In the genomic region with DNA sequence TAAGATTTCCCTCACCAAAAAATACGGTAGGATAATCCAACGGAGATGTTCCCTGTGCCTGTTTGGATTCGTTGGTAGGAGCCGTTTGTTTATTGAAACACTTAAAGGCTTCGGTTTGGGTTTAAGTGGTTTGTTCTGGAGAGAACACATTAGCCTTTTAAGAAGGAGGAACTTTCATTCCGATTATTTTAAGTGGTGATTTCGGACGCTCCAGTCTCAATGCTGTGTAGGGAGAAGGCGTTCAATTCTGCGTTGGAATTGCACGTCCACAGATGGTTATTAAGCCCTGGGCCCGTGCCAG, we compare ENCODE assay signal across 8 mouse cellular contexts. TPM values are rescaled to one million over a fixed set of nuclear protein-coding genes. Genes with fewer than 3 reads are reported as not detected.
A peak's percentile ranks its signal among the peaks of the same experiment; 100 is the strongest.
DNase-seq lines count a peak whose midpoint lies in the region; ATAC-seq lines count a peak whose summit lies in the region.

No protein-coding gene starts in this region.

- ATAC-seq in kidney, embryonic 16.5 days (ENCODE audit: low FRiP score, low TSS enrichment), result no peak
- no peak for ATAC-seq in embryonic facial prominence, embryonic 14.5 days (ENCODE audit: low read depth)
- ATAC-seq in limb, embryonic 11.5 days (ENCODE audit: insufficient number of reproducible peaks, low FRiP score, low TSS enrichment, low read depth), result no peak
- no peak for ATAC-seq in neural tube, embryonic 12.5 days (ENCODE audit: low FRiP score, low read depth)

- 8% methylated on average over 12 of the region's 12 CpGs for WGBS in kidney, embryonic 16.5 days
- WGBS in embryonic facial prominence, embryonic 14.5 days, result 9% methylated on average over 12 of the region's 12 CpGs
- 12% methylated on average over 12 of the region's 12 CpGs for WGBS in limb, embryonic 11.5 days
- 13% methylated on average over 12 of the region's 12 CpGs for WGBS in neural tube, embryonic 12.5 days

- no peaks in the 10 kb centered on the region for H3K9me3 ChIP-seq in kidney, embryonic 16.5 days (ENCODE audit: low read length)
- H3K9me3 ChIP-seq in embryonic facial prominence, embryonic 14.5 days (ENCODE audit: control insufficient read depth, low read length), result no peaks in the 10 kb centered on the region
- no peaks in the 10 kb centered on the region for H3K9me3 ChIP-seq in limb, embryonic 11.5 days (ENCODE audit: control insufficient read depth, low read length)
- H3K9me3 ChIP-seq in neural tube, embryonic 12.5 days, result no peaks in the 10 kb centered on the region

- H3K4me3 ChIP-seq in kidney, embryonic 16.5 days (ENCODE audit: low read length), result peak overlapping the region; percentile 74
- H3K4me3 ChIP-seq in embryonic facial prominence, embryonic 14.5 days (ENCODE audit: low read depth, low read length), result peak overlapping the region; percentile 63
- peak overlapping the region; percentile 55 for H3K4me3 ChIP-seq in limb, embryonic 11.5 days (ENCODE audit: low read depth, low read length)
- H3K4me3 ChIP-seq in neural tube, embryonic 12.5 days, result peak overlapping the region; percentile 47

- no peaks in the 10 kb centered on the region for H3K36me3 ChIP-seq in kidney, embryonic 16.5 days (ENCODE audit: insufficient read depth, low read length)
- H3K36me3 ChIP-seq in embryonic facial prominence, embryonic 14.5 days (ENCODE audit: control insufficient read depth, insufficient read depth, low read length), result no peaks in the 10 kb centered on the region
- H3K36me3 ChIP-seq in limb, embryonic 11.5 days (ENCODE audit: control insufficient read depth, insufficient read depth, low read length), result no peaks in the 10 kb centered on the region
- H3K36me3 ChIP-seq in neural tube, embryonic 12.5 days, result no peaks in the 10 kb centered on the region

- H3K27me3 ChIP-seq in kidney, embryonic 16.5 days (ENCODE audit: insufficient read depth, low read length), result peaks cover 31% of the 10 kb centered on the region
- H3K27me3 ChIP-seq in embryonic facial prominence, embryonic 14.5 days (replicated peaks; ENCODE audit: control insufficient read depth, insufficient read depth, low read length), result peaks cover 44% of the 10 kb centered on the region
- H3K27me3 ChIP-seq in limb, embryonic 11.5 days (ENCODE audit: control insufficient read depth, insufficient read depth, low read length), result peaks cover 35% of the 10 kb centered on the region
- H3K27me3 ChIP-seq in neural tube, embryonic 12.5 days (replicated peaks), result peaks cover 45% of the 10 kb centered on the region

- peak overlapping the region; percentile 73 for H3K9ac ChIP-seq in kidney, embryonic 16.5 days (replicated peaks; ENCODE audit: low read length)
- peak overlapping the region; percentile 62; the same call in 1 of the 2 replicates for H3K9ac ChIP-seq in embryonic facial prominence, embryonic 14.5 days (ENCODE audit: low read depth, low read length)
- H3K9ac ChIP-seq in limb, embryonic 11.5 days (ENCODE audit: low read length), result no peak overlapping the region
- H3K9ac ChIP-seq in neural tube, embryonic 12.5 days, result no peak overlapping the region

- H3K4me2 ChIP-seq in kidney, embryonic 16.5 days (replicated peaks; ENCODE audit: low read depth, low read length), result peak overlapping the region; percentile 100
- peak overlapping the region; percentile 98 for H3K4me2 ChIP-seq in embryonic facial prominence, embryonic 14.5 days (ENCODE audit: low read depth, low read length)
- H3K4me2 ChIP-seq in limb, embryonic 11.5 days (ENCODE audit: low read depth, severe bottlenecking), result peak overlapping the region; percentile 95
- H3K4me2 ChIP-seq in neural tube, embryonic 12.5 days (replicated peaks), result peak overlapping the region; percentile 98

- H3K27ac ChIP-seq in kidney, embryonic 16.5 days (ENCODE audit: low read length), result no peak overlapping the region
- no peak overlapping the region for H3K27ac ChIP-seq in embryonic facial prominence, embryonic 14.5 days (replicated peaks; ENCODE audit: low read depth, low read length)
- no peak overlapping the region for H3K27ac ChIP-seq in limb, embryonic 11.5 days (replicated peaks; ENCODE audit: low read depth, low read length)
- H3K27ac ChIP-seq in neural tube, embryonic 12.5 days, result no peak overlapping the region

- peaks cover 22% of the 10 kb centered on the region for H3K4me1 ChIP-seq in kidney, embryonic 16.5 days (ENCODE audit: insufficient read depth, low read length)
- peaks cover 6% of the 10 kb centered on the region; the same call in 1 of the 2 replicates for H3K4me1 ChIP-seq in embryonic facial prominence, embryonic 14.5 days (ENCODE audit: control insufficient read depth, insufficient read depth, low read length)
- H3K4me1 ChIP-seq in limb, embryonic 11.5 days (ENCODE audit: control insufficient read depth, insufficient read depth, low read length), result peaks cover 10% of the 10 kb centered on the region; the same call in 1 of the 2 replicates
- H3K4me1 ChIP-seq in neural tube, embryonic 12.5 days, result peaks cover 15% of the 10 kb centered on the region

- no peak for DNase-seq in kidney, adult 11 months
- no peak for DNase-seq in embryonic facial prominence, embryonic 14.5 days (ENCODE audit: low spot score)
- DNase-seq in limb, embryonic 11.5 days (ENCODE audit: low spot score), result no peak
- DNase-seq in layer of hippocampus, adult 9-10 months (ENCODE audit: low spot score), result no peak
- no peak for DNase-seq in right cerebral cortex, postnatal 4 days
- DNase-seq in layer of hippocampus, adult 18-20 months (ENCODE audit: low spot score in 2 of 2), result no peak

RNA-seq across cellular contexts. Expression of a gene that starts 0.2 kb away (rescaled TPM):
- polyA plus RNA-seq in kidney, embryonic 16.5 days (2015; fragmentation: Nextera tagmentation; extraction: Ambion mirVana), result 6.3 and 7.6 TPM in 2 replicates
- 26.3 and 38.8 TPM in 2 replicates for polyA plus RNA-seq in embryonic facial prominence, embryonic 14.5 days (2014; fragmentation: Nextera tagmentation; extraction: Ambion mirVana)
- polyA plus RNA-seq in limb, embryonic 11.5 days (2014; fragmentation: Nextera tagmentation; extraction: Ambion mirVana), result 2.1 and 3.5 TPM in 2 replicates
- 4.5 and 5.3 TPM in 2 replicates for polyA plus RNA-seq in neural tube, embryonic 12.5 days (2016; fragmentation: Nextera tagmentation; extraction: Ambion mirVana)
- total RNA-seq in layer of hippocampus, adult 18-20 months (2021), result 10 to 100 TPM; 20.6 to 22.8 TPM

Comparison
In these comparisons a context has a peak if more than half of its experiments do, and no peak if none do; other contexts are left out.
1. H3K9ac ChIP-seq: peak in kidney, embryonic 16.5 days (single experiment) and embryonic facial prominence, embryonic 14.5 days (single experiment); none in limb, embryonic 11.5 days (single experiment) and neural tube, embryonic 12.5 days (single experiment).
2. Peak in every context shown above with its lines, with median percentiles within 50 percentile points of each other: H3K4me2 ChIP-seq and H3K4me3 ChIP-seq.